Mouse (Mus musculus) neural tube, embryonic 14.5 days (tissue): ENCODE measurements around the gene Plppr3. TPM values are rescaled to one million over a fixed set of nuclear protein-coding genes. Genes with fewer than 3 reads are reported as not detected.

Source experiments
- ATAC-seq: fragments of 200-750 bp; cut with Nextera tagmentation; 2 replicates; pipeline ENCODE4 v1.8.0; 2017; ENCODE audit warnings: low read depth, mild to moderate bottlenecking, moderate TSS enrichment, moderate library complexity
- H3K27ac ChIP-seq: fragments of 300-500 bp; sonication (generic); 2 replicates; pipeline ENCODE4 v1.5.1; 2014; ENCODE audit warnings: low read depth, mild to moderate bottlenecking, control low read depth, low read length, moderate library complexity, mixed read lengths
- H3K27me3 ChIP-seq: fragments of 300-500 bp; sonication (generic); 2 replicates; pipeline ENCODE4 v1.6.1; 2014; ENCODE audit warnings: low read length; ENCODE audit not compliant: control insufficient read depth, insufficient read depth
- H3K36me3 ChIP-seq: fragments of 300-500 bp; sonication (generic); 2 replicates; pipeline ENCODE4 v1.6.1; 2014; ENCODE audit warnings: low read length, mixed read lengths; ENCODE audit not compliant: control insufficient read depth, insufficient read depth
- H3K4me1 ChIP-seq: fragments of 300-500 bp; sonication (generic); 2 replicates; pipeline ENCODE4 v1.6.1; 2014; ENCODE audit warnings: low read length; ENCODE audit not compliant: control insufficient read depth, insufficient read depth
- H3K4me2 ChIP-seq: fragments of 300-500 bp; sonication (generic); 2 replicates; pipeline ENCODE4 v1.6.1; 2014; ENCODE audit warnings: mild to moderate bottlenecking, low read depth, low read length, control low read depth
- H3K4me3 ChIP-seq: fragments of 300-500 bp; sonication (generic); 2 replicates; pipeline ENCODE4 v1.5.1; 2014; ENCODE audit warnings: low read depth, low read length, control low read depth, mixed read lengths
- H3K9ac ChIP-seq: fragments of 300-500 bp; sonication (generic); replicated peaks from 2 replicates; pipeline ENCODE4 v1.6.1; 2014; ENCODE audit warnings: low read depth, mild to moderate bottlenecking, control low read depth, low read length, mixed read lengths
- H3K9me3 ChIP-seq: fragments of 300-500 bp; sonication (generic); 2 replicates; pipeline ENCODE4 v1.6.1; 2016; ENCODE audit warnings: low read length; ENCODE audit not compliant: control insufficient read depth
- WGBS: fragments of 180-500 bp; shearing (Covaris S2); extraction: QIAGEN DNeasy Blood & Tissue Kit; methylation state at CpG from one replicate; pipeline ENCODE4 v1.1.7; 2014; 5-methylcytosine and 5-hydroxymethylcytosine counted together
- polyA plus RNA-seq: library from polyadenylated mRNA; unstranded; fragments of >200 nt; fragmentation: Nextera tagmentation; extraction: Ambion mirVana; gene quantifications from 2 replicates; pipeline ENCODE4 v1.2.1, GENCODE M21; 2014

The Plppr3 gene
- polyA plus RNA-seq, 1 experiment from 2014 or later, result 327 TPM

DNA sequence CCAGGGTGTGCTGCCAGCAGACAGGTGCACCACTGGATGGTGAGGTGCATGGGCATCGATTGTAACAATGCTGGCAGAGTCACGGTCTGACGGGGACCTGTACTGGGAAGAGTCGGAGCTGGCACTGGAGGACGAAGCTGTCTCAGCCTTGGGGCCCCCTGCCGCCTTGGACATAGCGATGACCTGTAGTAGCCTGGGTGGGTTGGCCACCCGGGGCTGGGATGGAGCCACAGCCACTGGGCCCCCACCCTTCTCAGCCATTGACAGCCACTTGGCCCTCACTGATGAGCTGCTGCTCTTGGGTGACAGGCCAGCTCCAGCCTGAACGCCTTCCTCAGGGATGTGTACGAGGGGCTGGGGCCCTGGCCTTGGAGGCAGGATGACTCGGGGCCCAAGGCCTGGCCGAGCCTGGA is 9.2 kb downstream of the Plppr3 start:
- WGBS, result 64% methylated on average over 12 of the region's 12 CpGs
- H3K27ac ChIP-seq, result peak overlapping the region; percentile 39; the same call in 1 of the 2 replicates
- H3K27me3 ChIP-seq, result no peaks in the 10 kb centered on the region; the same call in 1 of the 2 replicates
- H3K4me1 ChIP-seq, result 0 out of 2 replicates have a peak, but pooled peaks cover 5% of the 10 kb centered on the region
- no peaks in the 10 kb centered on the region for H3K9me3 ChIP-seq
- H3K4me2 ChIP-seq, result no peak overlapping the region
- 0 out of 2 replicates have a peak overlapping the region, but pooled peaks have one; percentile 3 for H3K9ac ChIP-seq
- H3K4me3 ChIP-seq, result no peak overlapping the region
- peaks cover 62% of the 10 kb centered on the region for H3K36me3 ChIP-seq
- ATAC-seq, result peak; percentile 11; the same call in 1 of the 2 replicates

DNA sequence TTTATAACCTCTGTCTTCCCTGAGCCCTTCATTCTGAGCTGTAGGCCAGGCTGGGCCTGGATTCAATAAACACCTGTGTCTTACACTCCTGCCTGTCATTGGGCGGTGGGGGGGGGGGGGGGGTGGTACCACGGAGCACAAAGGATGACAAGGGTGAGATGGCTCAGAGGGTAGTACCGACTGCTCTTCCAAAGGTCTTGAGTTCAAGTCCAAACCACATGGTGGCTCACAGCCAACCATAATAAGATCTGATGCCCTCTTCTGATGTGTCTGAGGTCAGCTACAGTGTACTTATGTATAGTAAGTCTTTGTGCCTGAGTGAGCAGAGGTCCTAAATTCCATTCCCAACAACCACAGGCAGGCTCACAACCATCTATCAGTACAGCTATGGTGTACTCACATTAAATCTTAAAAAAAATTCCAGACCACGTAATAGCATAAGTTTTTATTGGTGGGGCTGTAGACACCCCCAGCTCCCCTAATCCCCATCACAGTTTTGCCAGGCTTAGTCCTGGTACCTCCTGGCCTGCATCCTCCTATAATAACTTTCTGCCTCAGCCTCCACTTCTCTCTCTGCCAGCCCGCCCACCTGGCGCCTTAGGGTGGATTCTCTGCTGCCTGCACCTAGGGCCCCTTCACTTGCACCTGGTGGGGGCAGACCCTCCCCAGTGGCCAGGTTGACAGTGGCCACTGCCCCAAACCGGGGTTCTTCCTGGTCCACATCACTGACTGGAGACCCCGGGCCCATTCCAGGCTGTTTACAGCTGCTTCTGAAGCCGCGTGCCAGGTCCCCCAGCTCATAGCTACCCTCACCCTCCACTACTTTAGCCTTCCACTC is 9.9 kb downstream of the Plppr3 start:
- 54% methylated on average over 10 of the region's 10 CpGs for WGBS
- H3K27ac ChIP-seq, result peak overlapping the region; percentile 39

GRCm38 (mm10) chr10:79862925-79863324 is 11.5 kb downstream of the Plppr3 start:
- Histone ChIP-seq H3K4me1 (peaks cover 16% of the 10 kb centered on the region), H3K27ac (no peak overlapping the region), H3K4me2 (no peak overlapping the region), H3K36me3 (peaks cover 83% of the 10 kb centered on the region), H3K9ac (no peak overlapping the region), H3K27me3 (no peaks in the 10 kb centered on the region; the same call in 1 of the 2 replicates), H3K4me3 (no peak overlapping the region), H3K9me3 (no peaks in the 10 kb centered on the region)
- no peak for ATAC-seq
- 77% methylated on average over 10 of the region's 10 CpGs for WGBS

More for the DNA sequence above, 9.9 kb downstream of the Plppr3 start:
- H3K36me3 ChIP-seq, result peaks cover 69% of the 10 kb centered on the region
- H3K27me3 ChIP-seq, result no peaks in the 10 kb centered on the region; the same call in 1 of the 2 replicates
- no peaks in the 10 kb centered on the region for H3K9me3 ChIP-seq
- no peak overlapping the region for H3K4me3 ChIP-seq
- no peak overlapping the region for H3K4me2 ChIP-seq
- ATAC-seq, result peak; percentile 12; the same call in 1 of the 2 replicates
- H3K9ac ChIP-seq, result no peak overlapping the region
- 0 out of 2 replicates have a peak, but pooled peaks cover 4% of the 10 kb centered on the region for H3K4me1 ChIP-seq

GRCm38 (mm10) chr10:79862049-79862788 is 12.2 kb downstream of the Plppr3 start:
- ATAC-seq, result no peak
- Histone ChIP-seq H3K36me3 (peaks cover 82% of the 10 kb centered on the region), H3K9ac (no peak overlapping the region), H3K4me1 (peaks cover 23% of the 10 kb centered on the region), H3K27me3 (no peaks in the 10 kb centered on the region; the same call in 1 of the 2 replicates), H3K27ac (no peak overlapping the region), H3K4me2 (no peak overlapping the region), H3K9me3 (no peaks in the 10 kb centered on the region), H3K4me3 (no peak overlapping the region)
- WGBS, result 77% methylated on average over 23 of the region's 23 CpGs

DNA sequence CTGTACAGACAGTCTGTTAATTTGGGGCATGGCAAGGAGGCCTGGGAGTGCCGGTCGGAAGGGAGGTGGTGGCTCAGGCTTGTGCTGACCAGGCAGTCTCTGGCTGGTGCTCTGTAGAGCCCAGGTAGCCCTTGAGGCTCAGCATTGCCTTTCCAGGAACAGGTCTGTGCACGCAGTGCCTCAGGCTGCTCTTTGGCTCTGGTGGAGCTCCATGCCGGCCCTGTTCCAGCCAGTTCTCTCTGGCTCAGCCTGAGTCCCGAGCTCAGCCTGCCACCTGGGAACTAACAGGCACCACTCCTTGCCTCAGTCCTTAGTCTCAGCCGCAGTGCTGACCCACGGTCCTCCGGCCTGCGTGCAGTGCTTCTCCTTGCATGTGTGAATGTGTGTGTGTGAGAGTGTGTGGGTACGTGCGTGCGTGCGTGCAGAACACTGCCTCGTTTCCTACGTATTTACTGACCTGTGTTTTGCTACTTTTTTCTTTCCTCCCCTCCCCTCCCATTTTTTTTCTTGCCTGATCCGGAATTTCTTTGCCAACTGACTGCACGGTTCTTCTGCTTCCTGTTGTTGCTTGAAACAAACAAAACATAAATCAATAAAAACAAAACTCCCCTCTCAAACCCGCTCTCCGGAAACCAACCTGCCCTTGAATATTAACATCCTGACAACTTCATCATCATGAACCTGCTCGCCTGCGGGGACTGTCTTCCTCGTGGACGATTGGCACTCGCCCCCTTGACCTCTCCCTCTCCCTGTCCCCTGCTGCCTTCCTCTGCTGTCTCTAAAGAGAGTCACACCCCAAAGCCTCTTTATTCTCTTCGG is 13.0 kb downstream of the Plppr3 start:
- Histone ChIP-seq H3K4me3 (no peak overlapping the region), H3K9me3 (no peaks in the 10 kb centered on the region), H3K36me3 (peaks cover 79% of the 10 kb centered on the region), H3K27ac (no peak overlapping the region), H3K9ac (no peak overlapping the region), H3K4me2 (no peak overlapping the region), H3K4me1 (peaks cover 31% of the 10 kb centered on the region), H3K27me3 (no peaks in the 10 kb centered on the region; the same call in 1 of the 2 replicates)
- WGBS, result 74% methylated on average over 25 of the region's 25 CpGs
- no peak for ATAC-seq

GRCm38 (mm10) chr10:79860079-79860911 is 14.1 kb downstream of the Plppr3 start:
- H3K27me3 ChIP-seq, result no peaks in the 10 kb centered on the region; the same call in 1 of the 2 replicates
- ATAC-seq, result no peak
- H3K27ac ChIP-seq, result no peak overlapping the region
- H3K36me3 ChIP-seq, result peaks cover 67% of the 10 kb centered on the region
- 0 out of 2 replicates have a peak overlapping the region, but pooled peaks have one; percentile 11 for H3K9ac ChIP-seq
- H3K4me2 ChIP-seq, result no peak overlapping the region
- no peaks in the 10 kb centered on the region for H3K9me3 ChIP-seq
- WGBS, result 92% methylated on average over 26 of the region's 26 CpGs
- H3K4me1 ChIP-seq, result peaks cover 41% of the 10 kb centered on the region
- no peak overlapping the region for H3K4me3 ChIP-seq

DNA sequence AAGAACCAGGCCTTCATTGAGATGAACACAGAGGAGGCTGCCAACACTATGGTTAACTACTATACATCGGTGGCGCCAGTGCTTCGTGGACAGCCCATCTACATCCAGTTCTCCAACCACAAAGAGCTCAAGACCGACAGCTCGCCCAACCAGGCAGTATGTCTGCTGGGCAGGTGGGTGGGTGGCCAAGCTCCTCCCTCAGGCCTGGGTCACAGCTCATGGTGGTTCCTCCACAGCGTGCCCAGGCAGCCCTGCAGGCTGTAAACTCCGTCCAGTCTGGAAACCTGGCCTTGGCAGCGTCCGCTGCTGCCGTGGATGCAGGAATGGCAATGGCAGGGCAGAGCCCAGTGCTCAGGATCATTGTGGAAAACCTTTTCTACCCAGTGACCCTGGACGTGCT is 15.3 kb downstream of the Plppr3 start:
- peaks cover 38% of the 10 kb centered on the region for H3K4me1 ChIP-seq

More for the DNA sequence above, 15.3 kb downstream of the Plppr3 start:
- Histone ChIP-seq H3K9me3 (no peaks in the 10 kb centered on the region), H3K9ac (no peak overlapping the region), H3K27me3 (no peaks in the 10 kb centered on the region; the same call in 1 of the 2 replicates), H3K36me3 (peaks cover 57% of the 10 kb centered on the region), H3K27ac (no peak overlapping the region), H3K4me3 (no peak overlapping the region), H3K4me2 (no peak overlapping the region)
- WGBS, result 87% methylated on average over 11 of the region's 11 CpGs
- no peak for ATAC-seq
